Mouse (Mus musculus): ENCODE results near the gene Gatad1. TPM values are rescaled to one million over a fixed set of nuclear protein-coding genes. Genes with fewer than 3 reads are reported as not detected.

Gene Gatad1
- polyA plus RNA-seq (2012; rRNA removed): 74.6 and 87.6 TPM in 2 replicates

GRCm38 (mm10) chr5:3657085-3657484 is at the start of gene Gatad1:
TSS of gene Gatad1 (minus strand) at chr5:3657185.

DNA sequence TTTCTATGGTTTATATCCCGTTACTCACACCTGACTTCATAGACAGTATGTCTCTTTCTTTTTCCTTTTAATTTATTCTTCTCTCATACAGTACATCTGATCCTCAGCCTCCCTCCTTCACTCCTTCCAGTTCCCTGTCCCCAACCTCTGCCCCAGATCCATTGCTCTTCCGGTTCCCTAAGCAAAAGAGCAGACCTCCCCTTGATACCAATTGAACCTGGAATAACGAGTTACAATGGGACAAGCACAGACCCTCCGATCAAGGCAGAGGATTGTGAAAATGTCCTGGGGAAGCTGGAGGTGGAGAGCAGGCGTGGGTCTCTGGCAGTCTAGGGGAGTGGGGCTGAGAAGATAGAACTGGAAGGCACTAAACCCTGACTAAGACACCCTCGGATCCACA is 6.1 kb downstream of the Gatad1 start, which contains the start of gene Tmbim7:
Gene Tmbim7 (plus strand): TSS at position 301 of the 400 bp plus-strand sequence.

GRCm38 (mm10) chr5:3596399-3596766 is 60.6 kb downstream of the Gatad1 start, which contains the start of gene Rbm48:
TSS of gene Rbm48 (minus strand) at chr5:3596585.

DNA sequence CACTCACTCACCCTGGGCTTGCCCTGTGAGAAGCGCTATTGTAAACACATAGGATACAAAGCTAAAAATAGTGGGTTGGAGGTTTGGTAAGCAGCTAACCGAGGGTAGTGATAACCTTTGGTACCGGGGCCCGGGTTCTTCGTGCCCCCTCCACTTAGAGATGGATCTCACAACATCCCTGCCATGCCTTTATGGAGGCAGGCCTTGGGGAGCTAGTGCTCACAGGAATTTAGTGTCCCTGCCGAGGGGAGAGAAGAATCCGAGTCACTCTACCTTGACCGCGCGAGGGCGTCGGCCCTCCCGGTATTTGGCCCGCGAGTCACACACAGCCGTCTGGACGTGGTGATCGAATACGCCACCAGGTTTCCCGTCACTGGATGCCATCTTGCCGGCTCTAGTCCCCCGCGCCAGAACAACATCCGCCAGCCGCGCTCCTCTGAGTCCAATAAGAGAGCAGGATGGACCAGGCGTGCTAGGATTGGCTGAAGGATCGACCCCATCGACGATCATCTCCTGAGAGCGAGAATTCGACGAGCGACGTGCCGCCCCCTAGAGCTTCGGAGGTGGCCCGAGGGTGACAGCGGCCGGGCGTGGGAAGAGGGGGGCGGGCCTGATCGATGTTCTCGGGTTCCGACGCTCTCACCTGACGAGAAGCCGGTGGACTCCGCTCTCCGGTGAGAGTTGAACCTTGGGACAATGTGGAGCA is 61.1 kb downstream of the Gatad1 start, which contains the start of gene Pex1:
Gene Pex1 (plus strand): TSS at position 374 of the 706 bp plus-strand sequence.

Other genes starting within 250 kb of the Gatad1 start
- 45.6 and 49.4 TPM in 2 replicates for gene Fam133b, start 113.4 kb downstream of the Gatad1 start, polyA plus RNA-seq (2012; rRNA removed)
- 6.2 and 6.7 TPM in 2 replicates for gene 1700109H08Rik, start 85.6 kb downstream of the Gatad1 start, polyA plus RNA-seq (2012; rRNA removed)
- gene Pex1, start 61.1 kb downstream of the Gatad1 start, polyA plus RNA-seq (2012; rRNA removed): 16.0 and 18.9 TPM in 2 replicates
- 9.5 and 13.0 TPM in 2 replicates for gene Rbm48, start 60.6 kb downstream of the Gatad1 start, polyA plus RNA-seq (2012; rRNA removed)
- gene Tmbim7, start 6.0 kb downstream of the Gatad1 start, polyA plus RNA-seq (2012; rRNA removed): not detected in 2 replicates
- gene Ankib1, start 145.7 kb upstream of the Gatad1 start, polyA plus RNA-seq (2012; rRNA removed): 14.8 and 16.8 TPM in 2 replicates
- gene Krit1, start 146.0 kb upstream of the Gatad1 start, polyA plus RNA-seq (2012; rRNA removed): 36.7 and 52.1 TPM in 2 replicates
- 0.06 TPM in 2 replicates for gene Lrrd1, start 188.0 kb upstream of the Gatad1 start, polyA plus RNA-seq (2012; rRNA removed)
- 6.8 and 7.8 TPM in 2 replicates for gene Mterf1a, start 236.7 kb upstream of the Gatad1 start, polyA plus RNA-seq (2012; rRNA removed)

Measured in central nervous system, embryonic 11.5 days (tissue).